Mouse (Mus musculus): ENCODE measurements around the gene Twf2. TPM values are rescaled to one million over a fixed set of nuclear protein-coding genes. Genes with fewer than 3 reads are reported as not detected.

Twf2 gene
- total RNA-seq, 2 experiments from 2014 or later = 62.1 to 63.6 TPM

DNA sequence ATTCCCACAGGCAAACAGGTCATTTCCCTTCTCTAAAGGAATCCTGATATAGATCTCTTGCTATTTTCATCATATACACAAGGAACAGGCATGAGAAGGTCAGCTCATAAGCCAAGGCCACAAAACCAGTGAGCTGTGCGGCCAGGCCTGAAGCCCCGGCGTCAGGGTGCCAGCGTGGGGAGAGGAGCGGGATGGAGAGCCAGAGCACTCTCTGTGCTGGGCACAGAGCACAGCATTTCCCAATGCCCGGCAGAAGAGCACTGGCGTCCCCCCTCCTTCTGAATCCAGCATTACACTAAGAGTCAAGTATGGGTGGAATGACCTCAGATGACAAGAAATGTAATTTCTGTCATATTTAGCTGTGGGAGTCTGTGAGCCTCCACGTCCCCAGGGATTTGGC, 34.5 kb downstream of the Twf2 start:
- no peak for DNase-seq

DNA sequence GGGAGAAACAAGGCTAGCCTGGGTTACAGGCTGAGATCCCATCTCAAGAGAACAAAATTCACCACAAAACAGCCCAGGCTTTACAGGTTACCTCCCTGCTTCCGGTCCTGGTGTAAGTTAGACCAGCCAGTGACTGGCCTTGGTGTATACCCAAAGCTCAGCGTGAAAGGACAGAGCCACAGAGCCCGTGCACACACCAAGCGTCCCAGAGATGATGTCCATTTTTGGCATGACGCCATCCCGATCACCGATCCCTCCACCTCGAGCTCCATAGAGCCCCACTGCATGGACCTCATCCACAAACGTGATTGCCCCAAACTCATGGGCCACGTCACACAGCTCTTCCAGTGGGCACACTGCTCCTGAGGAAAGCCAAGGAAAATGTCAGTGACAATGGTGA, 35.0 kb downstream of the Twf2 start:
- DNase-seq = no peak

DNA sequence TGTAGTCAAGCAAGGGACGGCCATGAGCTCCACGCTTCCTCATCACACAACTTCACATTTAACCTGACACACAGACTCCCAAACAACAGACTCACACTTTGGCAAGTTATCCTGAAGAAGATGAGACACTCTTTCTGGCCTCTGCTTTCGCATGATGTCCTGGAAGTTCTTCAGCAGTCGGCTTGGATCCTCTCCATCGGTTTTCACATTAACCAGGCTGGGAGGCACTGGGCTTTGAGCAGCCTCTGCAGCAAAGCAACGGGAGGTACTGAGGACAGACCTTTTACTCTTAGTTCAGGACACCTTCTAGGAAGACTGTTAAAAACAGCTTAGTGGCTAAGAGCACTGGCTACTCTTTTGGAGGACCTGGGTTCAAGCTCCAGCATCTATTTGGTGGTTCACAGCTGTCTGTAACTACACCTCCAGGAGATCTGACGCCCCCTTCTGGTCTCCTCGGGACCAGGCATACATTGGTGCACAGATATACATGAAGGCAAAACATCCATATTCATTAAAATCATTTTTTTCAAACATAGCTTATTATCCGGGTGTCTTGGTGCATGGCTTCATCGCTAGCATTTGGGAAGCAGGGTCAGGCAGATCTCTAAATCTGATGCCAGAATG, 38.7 kb downstream of the Twf2 start:
- DNase-seq = no peak

DNA sequence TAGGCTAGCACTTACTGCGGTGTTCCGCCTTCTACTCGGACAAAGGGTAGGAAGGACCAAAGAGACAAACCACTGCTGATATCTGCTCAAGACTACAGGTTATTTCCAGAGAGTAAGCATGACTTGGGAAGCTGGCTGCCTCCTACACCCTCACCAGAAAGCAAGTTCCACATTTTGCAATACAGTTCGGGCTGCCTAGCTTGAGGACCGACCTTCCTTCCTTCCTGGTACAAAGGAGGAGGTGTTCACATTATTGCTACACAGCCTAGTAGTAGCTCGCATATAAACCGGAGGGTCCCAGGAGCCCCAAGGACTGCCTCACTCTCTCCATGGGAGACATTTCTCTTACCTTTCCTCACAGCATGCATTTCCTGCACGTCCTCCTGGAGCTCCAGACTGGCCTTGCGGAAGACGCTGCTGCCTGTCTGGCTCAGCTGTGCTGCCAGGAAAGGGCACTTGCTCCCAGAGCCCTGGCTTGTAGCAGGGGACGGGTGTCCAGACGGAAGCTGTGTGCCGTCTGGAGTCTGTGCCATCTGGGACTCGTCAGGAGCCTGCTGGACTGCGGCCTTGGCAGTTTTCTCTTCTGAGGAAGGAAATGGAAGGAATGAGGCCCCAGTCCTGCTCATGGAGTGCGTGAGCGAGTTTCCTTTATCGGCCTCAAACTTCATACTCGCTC, 40.0 kb downstream of the Twf2 start:
- peak; percentile 56 for DNase-seq

DNA sequence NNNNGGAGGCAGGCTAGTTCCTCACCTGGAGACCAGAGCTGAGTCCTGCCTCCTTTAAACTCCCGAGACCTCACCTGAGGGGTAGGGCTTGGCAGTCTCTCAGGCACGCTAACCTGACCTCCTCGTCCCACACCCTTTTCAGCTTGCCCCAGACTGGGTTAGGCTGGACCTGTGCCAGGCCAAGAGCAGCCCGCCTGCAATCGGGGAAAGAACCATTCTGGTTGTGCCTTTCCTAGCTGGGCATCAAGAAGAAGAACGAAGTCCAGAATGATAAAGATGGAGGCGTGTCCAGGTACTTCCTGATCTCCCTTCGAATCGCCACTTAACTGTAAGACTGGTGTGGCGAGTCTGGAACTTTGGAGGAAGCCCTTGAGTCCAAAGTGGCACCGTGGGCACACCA, 46.6 kb downstream of the Twf2 start:
- no peak for DNase-seq

DNA sequence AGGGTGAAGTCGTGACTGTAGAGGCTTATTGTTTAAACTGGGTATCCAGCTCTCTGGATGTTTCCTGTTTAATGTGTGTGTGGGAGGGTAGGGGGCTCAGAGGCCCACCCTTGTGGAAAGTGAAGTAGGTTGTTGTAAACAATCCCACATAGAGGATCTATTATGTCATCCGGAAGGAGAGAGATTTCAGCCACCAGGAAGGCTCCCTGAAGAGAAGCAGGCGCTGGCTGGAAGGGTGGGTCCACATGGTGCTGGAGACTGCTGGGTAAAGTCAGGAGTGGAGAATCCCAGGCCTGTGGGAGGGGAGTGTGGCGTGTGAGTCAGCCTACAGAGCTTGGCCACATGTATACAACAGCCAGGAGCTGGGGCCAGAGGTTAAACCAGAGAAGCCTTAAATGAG, 47.3 kb downstream of the Twf2 start:
- DNase-seq = peak; percentile 53

DNA sequence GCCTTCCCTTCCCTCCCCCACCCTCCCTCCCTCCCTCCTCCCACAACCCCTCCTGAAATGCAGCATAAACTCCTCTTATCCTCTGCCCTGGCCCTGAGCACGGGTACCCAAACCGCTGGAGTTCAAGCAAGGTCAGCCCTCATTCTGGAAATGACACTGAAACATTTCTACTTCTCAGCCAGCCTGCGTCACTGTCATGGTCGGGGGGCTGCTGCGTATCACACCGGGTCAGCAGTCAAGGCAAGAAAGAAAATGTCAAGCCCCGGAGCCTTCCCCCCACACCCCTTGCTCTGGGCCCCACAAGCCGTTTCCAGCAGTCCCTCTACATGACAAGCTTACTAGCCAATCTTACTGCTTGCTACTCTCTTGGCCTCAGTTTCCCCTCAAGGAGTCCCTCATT, 48.2 kb downstream of the Twf2 start:
- no peak for DNase-seq

DNA sequence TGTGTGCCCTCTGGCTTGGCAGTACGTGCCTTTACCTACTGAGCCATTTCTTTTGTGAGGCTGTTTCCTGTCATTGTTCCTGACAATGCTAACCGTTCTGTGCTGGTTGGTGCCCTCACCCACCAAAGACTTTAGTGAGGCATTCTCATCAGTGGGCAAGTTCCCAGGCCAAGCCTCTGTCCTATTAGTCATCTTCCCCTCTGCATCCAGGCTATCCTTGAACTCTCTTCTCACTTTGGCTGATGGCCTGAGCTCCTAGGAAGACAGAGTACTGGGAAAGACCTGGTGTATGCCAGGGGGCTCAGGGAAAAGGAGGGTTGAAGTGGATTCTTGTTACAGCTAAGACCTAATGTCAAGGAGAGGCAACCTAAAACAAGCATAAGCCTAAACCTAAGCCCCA, 51.1 kb downstream of the Twf2 start:
- DNase-seq = no peak

DNA sequence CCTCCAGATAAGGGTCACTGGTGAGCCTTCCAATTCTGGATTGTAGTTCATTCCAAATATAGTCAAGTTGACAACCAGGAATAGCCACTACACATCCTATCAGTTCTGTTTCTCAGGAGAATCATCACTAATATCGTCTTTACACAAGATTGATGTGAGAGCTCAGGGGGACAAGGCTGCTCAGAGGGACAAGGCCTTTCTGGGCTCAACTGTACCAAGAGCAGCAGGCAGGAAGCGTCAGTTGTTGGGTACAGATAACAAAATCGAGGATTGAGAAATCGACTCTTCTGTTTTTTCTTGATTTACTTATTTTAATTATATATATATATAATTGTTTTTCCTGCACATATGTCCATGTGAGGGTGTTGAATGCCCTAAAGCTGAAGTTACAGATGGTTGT, 55.5 kb downstream of the Twf2 start:
- DNase-seq = no peak

DNA sequence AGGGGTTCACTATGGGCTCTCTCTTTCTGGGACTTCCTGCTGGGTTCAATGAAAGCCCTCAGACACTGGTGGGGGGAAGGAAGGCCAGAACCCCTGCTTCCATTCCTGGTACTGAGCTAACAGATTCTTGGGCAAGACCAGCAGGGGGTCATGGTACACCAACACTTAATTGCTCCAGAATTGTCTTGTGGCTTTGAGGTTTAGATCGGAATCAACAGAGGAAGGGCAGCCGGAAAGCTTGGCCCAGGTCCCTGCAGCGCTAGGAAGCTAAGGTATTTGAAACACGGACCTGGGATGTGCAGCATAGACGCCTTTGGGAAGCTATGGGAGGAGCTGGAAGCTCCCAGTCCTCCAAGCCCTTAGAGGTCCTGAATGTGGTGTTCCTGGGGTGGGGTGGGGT, 56.1 kb downstream of the Twf2 start:
- DNase-seq = no peak

DNA sequence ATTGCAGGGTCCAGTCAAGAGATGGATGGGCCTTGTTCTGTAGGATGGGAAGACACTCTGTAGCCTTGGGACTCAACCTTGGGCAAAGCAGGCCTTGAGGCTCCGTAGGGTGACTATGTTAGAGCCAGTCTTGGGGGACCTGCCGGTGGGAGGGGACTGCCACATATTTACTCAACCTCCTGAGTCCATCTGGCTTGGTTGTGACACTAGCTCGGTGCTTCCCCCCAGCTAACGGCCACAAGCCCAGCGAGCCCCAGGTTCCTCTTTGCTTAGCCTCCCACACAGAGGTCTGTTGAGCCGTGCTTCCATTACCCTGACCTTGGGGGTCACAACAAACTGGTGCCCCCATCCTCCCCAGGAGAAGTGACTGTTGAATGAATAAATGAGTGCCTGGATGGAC, 58.1 kb downstream of the Twf2 start:
- DNase-seq = no peak

DNA sequence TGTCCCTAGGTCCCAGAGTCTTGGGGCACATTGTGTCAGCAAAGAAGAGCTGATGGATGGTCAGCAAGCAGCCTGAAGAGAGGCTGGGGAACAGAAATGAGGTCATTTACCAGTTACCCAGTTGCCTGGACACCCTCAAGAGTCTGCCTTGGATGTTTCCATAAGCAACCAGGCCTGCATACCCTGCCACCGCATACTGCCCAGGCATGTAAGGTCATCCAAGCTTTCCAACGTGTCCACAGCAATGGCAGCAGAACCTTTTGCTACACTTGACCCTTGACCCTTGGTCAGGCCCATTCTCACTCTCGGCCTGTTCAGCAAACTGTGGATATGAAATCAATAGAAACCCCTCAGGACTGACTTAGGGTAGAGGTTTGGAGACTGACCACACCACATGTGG, 58.6 kb downstream of the Twf2 start:
- no peak for DNase-seq

DNA sequence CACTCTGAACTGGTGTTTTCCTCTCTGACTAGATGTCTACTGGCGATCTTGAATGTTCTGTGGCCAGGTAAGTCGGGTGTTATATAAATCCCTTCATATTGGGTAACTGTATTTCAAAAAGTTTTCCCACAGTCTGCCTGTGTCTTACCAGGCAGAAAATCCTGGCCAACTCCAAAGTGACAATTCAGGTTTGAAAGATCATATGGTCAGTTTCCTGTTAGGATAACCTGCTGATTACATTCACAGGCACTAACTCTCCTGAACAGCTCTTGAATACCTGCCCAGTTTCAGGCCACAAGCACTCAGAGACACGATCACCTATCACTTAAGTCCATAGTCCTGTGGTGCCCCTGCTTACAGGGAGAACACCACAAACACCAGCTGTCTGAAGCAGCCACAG, 59.2 kb downstream of the Twf2 start:
- DNase-seq = no peak

DNA sequence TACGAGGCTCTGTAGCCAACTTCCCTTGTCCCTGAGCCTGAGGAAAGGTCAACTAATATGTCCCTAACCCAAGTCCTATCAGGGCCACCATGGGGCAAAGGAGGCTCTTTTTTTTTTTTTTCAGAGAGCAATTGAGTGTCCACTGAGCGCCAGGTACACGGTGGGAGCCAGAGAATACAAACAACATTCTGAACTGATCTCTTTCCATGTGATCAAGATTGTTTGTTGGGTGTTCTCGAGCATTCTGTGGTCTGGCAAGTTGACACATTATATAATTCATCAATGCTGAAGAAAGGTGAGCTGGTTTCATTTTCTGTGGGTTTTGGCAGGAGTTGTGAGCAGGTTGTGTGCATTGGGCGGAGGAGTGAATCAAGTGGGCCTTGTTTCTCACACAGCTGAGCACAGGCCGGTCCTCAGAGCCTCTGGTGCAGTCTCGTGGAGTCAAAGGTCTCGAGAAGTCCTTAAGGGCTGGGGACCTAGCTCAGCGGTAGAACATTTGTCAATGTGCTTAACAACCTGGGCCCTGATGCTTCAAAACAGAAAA, 60.5 kb downstream of the Twf2 start:
- DNase-seq = no peak

Small RNA genes lying within 50 kb of the gene (microRNA-seq; reads per million reads assigned to microRNA genes)
- 0 reads per million in 2 experiments for gene Mir135a-1
- gene Mirlet7g = 101,659 to 103,183 reads per million in 2 experiments

Other genes starting within 250 kb of the Twf2 start
- 1 to 10 TPM in 1 of 2 experiments, under 1 TPM in 1; 0.81 to 1.2 TPM for gene Col6a5, start 242.5 kb upstream of the Twf2 start, total RNA-seq (2021)
- gene Col6a4, start 106.3 kb upstream of the Twf2 start, total RNA-seq (2021) = under 1 TPM; 0.07 to 0.09 TPM
- 1 to 10 TPM; 2.3 to 3.5 TPM for gene Glyctk, start 45.0 kb upstream of the Twf2 start, total RNA-seq (2021)
- gene Wdr82, start 32.2 kb upstream of the Twf2 start, total RNA-seq (2021) = 10 to 100 TPM; 90.0 to 98.5 TPM
- 10 to 100 TPM; 14.0 to 14.8 TPM for gene Ppm1m, start 3.4 kb upstream of the Twf2 start, total RNA-seq (2021)
- gene Tlr9, start 19.5 kb downstream of the Twf2 start, total RNA-seq (2021) = under 1 TPM; 0.43 TPM
- gene Alas1, start 45.5 kb downstream of the Twf2 start, total RNA-seq (2021) = 100 to 1,000 TPM; 404 to 423 TPM
- gene Poc1a, start 78.0 kb downstream of the Twf2 start, total RNA-seq (2021) = 10 to 100 TPM; 17.0 to 19.3 TPM
- gene Dusp7, start 165.5 kb downstream of the Twf2 start, total RNA-seq (2021) = 10 to 100 TPM; 26.2 to 33.5 TPM
- gene Rpl29, start 226.3 kb downstream of the Twf2 start, total RNA-seq (2021) = 100 to 1,000 TPM; 471 to 490 TPM
- gene Acy1, start 235.2 kb downstream of the Twf2 start, total RNA-seq (2021) = 10 to 100 TPM; 20.5 to 20.6 TPM
- 1 to 10 TPM; 4.5 to 5.0 TPM for gene Abhd14b, start 244.4 kb downstream of the Twf2 start, total RNA-seq (2021)
- gene Abhd14a, start 244.6 kb downstream of the Twf2 start, total RNA-seq (2021) = 10 to 100 TPM; 23.7 to 26.1 TPM

Data from heart, postnatal 4 days (tissue).